Mouse (Mus musculus) intestine, embryonic 15.5 days (tissue): Measurements from ENCODE around the gene Spag8. TPM values are rescaled to one million over a fixed set of nuclear protein-coding genes. Genes with fewer than 3 reads are reported as not detected.
A peak's percentile ranks its signal among the peaks of the same experiment; 100 is the strongest.

Experiments used
- ATAC-seq: fragments of 200-750 bp; cut with Nextera tagmentation; 2 replicates; pipeline ENCODE4 v1.8.0; 2017; ENCODE audit warnings: moderate TSS enrichment, moderate library complexity
- H3K27ac ChIP-seq: fragments of 300-500 bp; sonication (generic); 2 replicates; pipeline ENCODE4 v1.5.1; 2015; ENCODE audit warnings: mild to moderate bottlenecking, inconsistent platforms
- H3K27me3 ChIP-seq: fragments of 300-500 bp; sonication (generic); replicated peaks from 2 replicates; pipeline ENCODE4 v1.6.1; 2015; ENCODE audit warnings: inconsistent platforms
- H3K36me3 ChIP-seq: fragments of 300-500 bp; sonication (generic); 2 replicates; pipeline ENCODE4 v1.6.1; 2015; ENCODE audit warnings: inconsistent platforms
- H3K4me1 ChIP-seq: fragments of 300-500 bp; sonication (generic); replicated peaks from 2 replicates; pipeline ENCODE4 v1.6.1; 2015; ENCODE audit warnings: inconsistent platforms
- H3K4me2 ChIP-seq: fragments of 300-500 bp; sonication (generic); replicated peaks from 2 replicates; pipeline ENCODE4 v1.6.1; 2015; ENCODE audit warnings: mild to moderate bottlenecking, inconsistent platforms
- H3K4me3 ChIP-seq: fragments of 300-500 bp; sonication (generic); replicated peaks from 2 replicates; pipeline ENCODE4 v1.5.1; 2015; ENCODE audit warnings: inconsistent platforms
- H3K9ac ChIP-seq: fragments of 300-500 bp; sonication (generic); 2 replicates; pipeline ENCODE4 v1.6.1; 2015; ENCODE audit warnings: inconsistent platforms
- H3K9me3 ChIP-seq: fragments of 300-500 bp; sonication (generic); 2 replicates; pipeline ENCODE4 v1.6.1; 2016; ENCODE audit warnings: inconsistent platforms
- WGBS: fragments of 180-500 bp; shearing (Covaris S2); methylation state at CpG from one replicate; pipeline ENCODE4 v1.1.7; 2015; 5-methylcytosine and 5-hydroxymethylcytosine counted together
- polyA plus RNA-seq: library from polyadenylated mRNA; unstranded; fragments of >200 nt; fragmentation: Nextera tagmentation; extraction: Ambion mirVana; gene quantifications from 2 replicates; pipeline ENCODE4 v1.2.1, GENCODE M21; 2015

Gene Spag8
- polyA plus RNA-seq: 0.46 and 1.0 TPM in 2 replicates

- H3K4me1 ChIP-seq: 0 out of 2 replicates have a peak, but pooled peaks cover 3% of the 10 kb centered on the region
- H3K4me3 ChIP-seq: peak within 1 kb of the TSS; percentile 16; the same call in 1 of the 2 replicates
- no peaks in the 10 kb centered on the region for H3K27me3 ChIP-seq
- H3K9ac ChIP-seq: no peak within 1 kb of the TSS
- H3K36me3 ChIP-seq: peaks cover 4% of the 10 kb centered on the region
- H3K9me3 ChIP-seq: no peaks in the 10 kb centered on the region
- ATAC-seq: no peak
- WGBS: 13% methylated on average over 24 of the region's 24 CpGs
- H3K27ac ChIP-seq: no peak within 1 kb of the TSS
- H3K4me2 ChIP-seq: peak within 1 kb of the TSS; percentile 46
Measured at GRCm38 (mm10) chr4:43653161-43654015, at the start of gene Spag8. Spag8 (minus strand) TSS chr4:43653594.

GRCm38 (mm10) chr4:43700707-43701106 lies 47.3 kb upstream of the Spag8 start, which contains the start of gene Olfr70:
Olfr70 (minus strand) TSS chr4:43700807.
- Histone ChIP-seq H3K4me2 (no peak within 1 kb of the TSS), H3K9me3 (no peaks in the 10 kb centered on the region), H3K4me3 (no peak within 1 kb of the TSS), H3K36me3 (no peaks in the 10 kb centered on the region), H3K27me3 (no peaks in the 10 kb centered on the region), H3K9ac (no peak within 1 kb of the TSS), H3K27ac (no peak within 1 kb of the TSS), H3K4me1 (no peaks in the 10 kb centered on the region)
- 77% methylated on average over 6 of the region's 6 CpGs for whole genome bisulfite sequencing
- no peak for ATAC-seq

- no peak for ATAC-seq
- Histone ChIP-seq H3K9me3 (no peaks in the 10 kb centered on the region), H3K9ac (no peak overlapping the region), H3K4me2 (no peak overlapping the region), H3K4me3 (no peak overlapping the region), H3K27me3 (no peaks in the 10 kb centered on the region), H3K27ac (no peak overlapping the region), H3K36me3 (no peaks in the 10 kb centered on the region), H3K4me1 (0 out of 2 replicates have a peak, but pooled peaks cover 3% of the 10 kb centered on the region)
- WGBS: 90% methylated on average over 13 of the region's 13 CpGs
Measured at GRCm38 (mm10) chr4:43696561-43696960, 43.2 kb upstream of the Spag8 start.

- peak; percentile 86 for ATAC-seq
- no peaks in the 10 kb centered on the region for H3K9me3 ChIP-seq
- H3K27me3 ChIP-seq: no peaks in the 10 kb centered on the region
- no peak overlapping the region for H3K4me2 ChIP-seq
- WGBS: 24% methylated on average over 9 of the region's 9 CpGs
- no peak overlapping the region for H3K27ac ChIP-seq
- no peaks in the 10 kb centered on the region for H3K36me3 ChIP-seq
- H3K9ac ChIP-seq: no peak overlapping the region
- H3K4me3 ChIP-seq: no peak overlapping the region
- 0 out of 2 replicates have a peak, but pooled peaks cover 3% of the 10 kb centered on the region for H3K4me1 ChIP-seq
Measured at GRCm38 (mm10) chr4:43695249-43695671, 41.9 kb upstream of the Spag8 start.

GRCm38 (mm10) chr4:43694439-43695248 lies 41.2 kb upstream of the Spag8 start:
- H3K4me3 ChIP-seq: no peak overlapping the region
- H3K9me3 ChIP-seq: no peaks in the 10 kb centered on the region
- H3K4me1 ChIP-seq: 0 out of 2 replicates have a peak, but pooled peaks cover 3% of the 10 kb centered on the region
- WGBS: 76% methylated on average over 1 of the region's 1 CpGs
- no peak overlapping the region for H3K9ac ChIP-seq
- H3K36me3 ChIP-seq: 0 out of 2 replicates have a peak, but pooled peaks cover 2% of the 10 kb centered on the region
- ATAC-seq: no peak
- no peaks in the 10 kb centered on the region for H3K27me3 ChIP-seq
- H3K4me2 ChIP-seq: no peak overlapping the region
- no peak overlapping the region for H3K27ac ChIP-seq

GRCm38 (mm10) chr4:43693806-43694241 lies 40.4 kb upstream of the Spag8 start:
- H3K9ac ChIP-seq: no peak overlapping the region
- 0 out of 2 replicates have a peak, but pooled peaks have one; percentile 63 for ATAC-seq
- H3K4me2 ChIP-seq: no peak overlapping the region
- 0 out of 2 replicates have a peak, but pooled peaks cover 2% of the 10 kb centered on the region for H3K36me3 ChIP-seq
- no peaks in the 10 kb centered on the region for H3K9me3 ChIP-seq
- H3K27ac ChIP-seq: no peak overlapping the region
- no peaks in the 10 kb centered on the region for H3K27me3 ChIP-seq
- 64% methylated on average over 5 of the region's 5 CpGs for WGBS
- H3K4me3 ChIP-seq: no peak overlapping the region
- H3K4me1 ChIP-seq: 0 out of 2 replicates have a peak, but pooled peaks cover 3% of the 10 kb centered on the region

- Histone ChIP-seq H3K27ac (no peak overlapping the region), H3K9me3 (no peaks in the 10 kb centered on the region), H3K4me2 (no peak overlapping the region), H3K36me3 (0 out of 2 replicates have a peak, but pooled peaks cover 2% of the 10 kb centered on the region), H3K4me1 (0 out of 2 replicates have a peak, but pooled peaks cover 3% of the 10 kb centered on the region), H3K27me3 (no peaks in the 10 kb centered on the region), H3K4me3 (no peak overlapping the region), H3K9ac (no peak overlapping the region)
- WGBS: 75% methylated on average over 5 of the region's 5 CpGs
- ATAC-seq: no peak
Measured at GRCm38 (mm10) chr4:43691026-43691425, 37.6 kb upstream of the Spag8 start.

- Histone ChIP-seq H3K4me1 (0 out of 2 replicates have a peak, but pooled peaks cover 3% of the 10 kb centered on the region), H3K4me3 (no peak overlapping the region), H3K36me3 (0 out of 2 replicates have a peak, but pooled peaks cover 2% of the 10 kb centered on the region), H3K27ac (no peak overlapping the region), H3K9me3 (no peaks in the 10 kb centered on the region), H3K4me2 (no peak overlapping the region), H3K27me3 (no peaks in the 10 kb centered on the region), H3K9ac (no peak overlapping the region)
- no peak for ATAC-seq
- 94% methylated on average over 17 of the region's 17 CpGs for WGBS
Measured at GRCm38 (mm10) chr4:43690021-43690420, 36.6 kb upstream of the Spag8 start.

- H3K4me1 ChIP-seq: 0 out of 2 replicates have a peak, but pooled peaks cover 4% of the 10 kb centered on the region
- WGBS: 86% methylated on average over 7 of the region's 7 CpGs
- no peak overlapping the region for H3K4me2 ChIP-seq
Measured at GRCm38 (mm10) chr4:43679416-43680043, 26.1 kb upstream of the Spag8 start.

GRCm38 (mm10) chr4:43678541-43678940 lies 25.1 kb upstream of the Spag8 start:
- no peak for ATAC-seq
- Histone ChIP-seq H3K9ac (no peak overlapping the region), H3K27me3 (no peaks in the 10 kb centered on the region), H3K4me3 (no peak overlapping the region), H3K27ac (no peak overlapping the region), H3K4me1 (0 out of 2 replicates have a peak, but pooled peaks cover 4% of the 10 kb centered on the region), H3K4me2 (no peak overlapping the region), H3K9me3 (no peaks in the 10 kb centered on the region), H3K36me3 (peaks cover 6% of the 10 kb centered on the region; the same call in 1 of the 2 replicates)
- 83% methylated on average over 6 of the region's 6 CpGs for WGBS

More at GRCm38 (mm10) chr4:43679416-43680043, 26.1 kb upstream of the Spag8 start:
- H3K27me3 ChIP-seq: no peaks in the 10 kb centered on the region
- no peak overlapping the region for H3K4me3 ChIP-seq
- peaks cover 6% of the 10 kb centered on the region; the same call in 1 of the 2 replicates for H3K36me3 ChIP-seq
- H3K27ac ChIP-seq: no peak overlapping the region
- ATAC-seq: no peak
- H3K9ac ChIP-seq: no peak overlapping the region
- H3K9me3 ChIP-seq: no peaks in the 10 kb centered on the region

GRCm38 (mm10) chr4:43675608-43676007 lies 22.2 kb upstream of the Spag8 start:
- no peaks in the 10 kb centered on the region for H3K9me3 ChIP-seq
- no peak overlapping the region for H3K4me3 ChIP-seq
- peak; percentile 48 for ATAC-seq
- H3K36me3 ChIP-seq: no peaks in the 10 kb centered on the region
- 63% methylated on average over 4 of the region's 4 CpGs for WGBS
- no peak overlapping the region for H3K9ac ChIP-seq
- H3K27me3 ChIP-seq: no peaks in the 10 kb centered on the region
- H3K27ac ChIP-seq: no peak overlapping the region
- 0 out of 2 replicates have a peak, but pooled peaks cover 4% of the 10 kb centered on the region for H3K4me1 ChIP-seq
- H3K4me2 ChIP-seq: no peak overlapping the region
